Mouse (Mus musculus): ENCODE measurements around the gene Baz2b.
A peak's percentile ranks its signal among the peaks of the same experiment; 100 is the strongest.

Baz2b gene

GRCm38 (mm10) chr2:60011526-60011925 is 198.1 kb downstream of the Baz2b start:
- DNase-seq (ENCODE audit: low read depth, low spot score) = no peak

- no peak for DNase-seq (ENCODE audit: low read depth, low spot score)
Measured at GRCm38 (mm10) chr2:60003665-60004045, 206.0 kb downstream of the Baz2b start.

GRCm38 (mm10) chr2:60003038-60003664 is 206.5 kb downstream of the Baz2b start:
- DNase-seq (ENCODE audit: low read depth, low spot score) = no peak

- no peak for DNase-seq (ENCODE audit: low read depth, low spot score)
Measured at GRCm38 (mm10) chr2:60000268-60000667, 209.4 kb downstream of the Baz2b start.

GRCm38 (mm10) chr2:59997479-59998228 is 212.0 kb downstream of the Baz2b start:
- peak; percentile 22 for DNase-seq (ENCODE audit: low read depth, low spot score)

GRCm38 (mm10) chr2:59996911-59997310 is 212.7 kb downstream of the Baz2b start:
- no peak for DNase-seq (ENCODE audit: low read depth, low spot score)

GRCm38 (mm10) chr2:59993190-59993535 is 216.5 kb downstream of the Baz2b start:
- DNase-seq (ENCODE audit: low read depth, low spot score) = no peak

- DNase-seq (ENCODE audit: low read depth, low spot score) = no peak
Measured at GRCm38 (mm10) chr2:59992488-59993189, 217.0 kb downstream of the Baz2b start.

- no peak for DNase-seq (ENCODE audit: low read depth, low spot score)
Measured at GRCm38 (mm10) chr2:59991775-59992174, 217.9 kb downstream of the Baz2b start.

GRCm38 (mm10) chr2:59987521-59987920 is 222.1 kb downstream of the Baz2b start:
- no peak for DNase-seq (ENCODE audit: low read depth, low spot score)

GRCm38 (mm10) chr2:59979488-59980220 is 230.0 kb downstream of the Baz2b start:
- peak; percentile 35 for DNase-seq (ENCODE audit: low read depth, low spot score)

- DNase-seq (ENCODE audit: low read depth, low spot score) = no peak
Measured at GRCm38 (mm10) chr2:59976680-59977079, 233.0 kb downstream of the Baz2b start.

- no peak for DNase-seq (ENCODE audit: low read depth, low spot score)
Measured at GRCm38 (mm10) chr2:59975772-59976171, 233.9 kb downstream of the Baz2b start.

- no peak for DNase-seq (ENCODE audit: low read depth, low spot score)
Measured at GRCm38 (mm10) chr2:59973962-59974361, 235.7 kb downstream of the Baz2b start.

- no peak for DNase-seq (ENCODE audit: low read depth, low spot score)
Measured at GRCm38 (mm10) chr2:59973104-59973641, 236.5 kb downstream of the Baz2b start.

- DNase-seq (ENCODE audit: low read depth, low spot score) = no peak
Measured at GRCm38 (mm10) chr2:59970511-59970910, 239.1 kb downstream of the Baz2b start.

- no peak for DNase-seq (ENCODE audit: low read depth, low spot score)
Measured at GRCm38 (mm10) chr2:59969099-59969498, 240.5 kb downstream of the Baz2b start.

- DNase-seq (ENCODE audit: low read depth, low spot score) = no peak
Measured at GRCm38 (mm10) chr2:59968593-59968992, 241.0 kb downstream of the Baz2b start.

- no peak for DNase-seq (ENCODE audit: low read depth, low spot score)
Measured at GRCm38 (mm10) chr2:59966454-59966853, 243.2 kb downstream of the Baz2b start.

- peak; percentile 73 for DNase-seq (ENCODE audit: low read depth, low spot score)
Measured at GRCm38 (mm10) chr2:59963011-59963410, 246.6 kb downstream of the Baz2b start.

GRCm38 (mm10) chr2:59962579-59962978 is 247.1 kb downstream of the Baz2b start:
- no peak for DNase-seq (ENCODE audit: low read depth, low spot score)

- no peak for DNase-seq (ENCODE audit: low read depth, low spot score)
Measured at GRCm38 (mm10) chr2:59960495-59960772, 249.2 kb downstream of the Baz2b start.

Data from ZHBTc4 (cell line).